Mouse (Mus musculus) heart, postnatal 14 days (tissue): ENCODE measurements around the gene Arhgap9. TPM values are rescaled to one million over a fixed set of nuclear protein-coding genes. Genes with fewer than 3 reads are reported as not detected.

ENCODE experiments used
- DNase-seq, 2 experiments: peaks; one replicate each; pipeline ENCODE4 v3.0.0; 2021 to 2022
- intact Hi-C: fragments of 180-260 bp; cut with DNase I; formaldehyde crosslinking; loops from one replicate; pipeline ENCODE4 v1.15.1; 2025
- total RNA-seq, 2 experiments: library from RNA; stranded (reverse); gene quantifications; 2 replicates each; pipeline ENCODE4 v1.2.3; 2021

Gene Arhgap9
- total RNA-seq, 2 experiments from 2014 or later: 3.1 to 4.5 TPM

DNA sequence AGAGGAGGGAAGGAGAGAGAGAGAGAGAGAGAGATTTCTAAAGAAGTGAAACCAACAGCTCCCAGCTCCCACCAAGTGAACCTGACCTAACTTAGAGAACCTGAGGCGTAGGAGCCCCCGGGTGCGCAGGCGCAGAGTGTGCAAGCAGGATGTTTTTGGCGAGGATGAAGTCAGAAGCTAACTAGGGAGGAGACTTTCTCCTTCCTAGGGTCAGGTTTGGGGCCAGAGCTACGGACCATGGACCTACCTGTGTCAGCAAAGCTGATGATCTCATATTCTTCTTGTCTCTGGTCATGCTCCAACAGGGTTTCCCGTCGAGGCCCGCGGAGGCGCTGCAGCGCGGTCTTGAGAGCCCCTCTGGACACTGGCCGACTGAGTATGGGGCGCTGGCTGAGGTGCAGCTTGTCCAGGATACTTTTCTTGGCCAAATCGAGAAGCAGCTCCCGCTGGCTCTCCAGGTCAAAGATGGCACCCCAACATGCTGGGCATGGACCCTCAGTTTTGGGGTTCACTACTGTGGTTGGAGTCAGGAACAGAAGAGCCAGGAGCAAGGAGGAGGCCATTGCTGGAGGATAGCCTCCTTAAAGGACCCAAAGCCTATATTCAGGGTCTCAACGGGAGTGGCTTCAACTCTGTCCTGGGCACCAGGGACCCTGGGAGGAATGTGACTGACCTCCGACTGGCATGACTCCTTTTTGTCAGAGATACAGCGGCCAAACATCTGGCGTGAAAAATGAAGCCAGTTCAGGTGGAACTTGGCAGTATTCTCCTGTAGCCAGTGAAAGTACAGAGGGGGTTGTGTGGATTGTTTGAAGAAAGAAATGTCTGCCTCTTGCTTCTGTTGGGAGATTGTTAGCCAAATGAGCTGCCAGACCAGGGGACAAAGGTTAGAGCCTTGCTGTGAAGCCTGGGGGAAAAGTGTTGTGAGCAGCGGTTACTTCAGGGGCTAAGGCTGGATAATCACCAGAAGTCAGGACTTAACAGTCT, 48.4 kb downstream of the Arhgap9 start, which contains the start of gene Inhbc:
Inhbc (minus strand) TSS at position 598 of the 987 bp plus-strand sequence.
- intact Hi-C loops: no loop called here
- no peak for DNase-seq

DNA sequence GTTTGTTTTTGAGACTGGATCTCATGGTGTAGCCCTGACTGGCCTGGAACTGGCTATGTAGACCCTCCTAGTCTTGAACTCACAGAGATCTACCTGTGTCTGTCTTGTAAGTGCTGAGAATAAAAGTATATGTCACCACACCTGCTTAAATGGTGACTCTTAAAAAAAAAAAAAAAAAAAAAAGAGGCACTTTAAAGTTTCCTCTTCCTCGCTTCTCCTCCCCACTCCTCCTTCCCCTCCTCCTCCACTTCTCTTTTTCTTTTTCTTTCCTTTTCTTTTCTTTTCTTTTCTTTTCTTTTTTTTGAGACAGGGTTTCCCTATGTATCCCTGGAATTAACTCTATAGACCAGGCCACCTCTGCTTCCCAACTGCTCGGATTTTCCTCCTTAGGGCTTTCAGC, 49.3 kb downstream of the Arhgap9 start:
- intact Hi-C loops: no loop called here
- no peak for DNase-seq

- no peak for DNase-seq
- intact Hi-C loops: no loop called here
Observed at GRCm38 (mm10) chr10:127377700-127378099, 55.9 kb downstream of the Arhgap9 start.

Other genes starting within 250 kb of the Arhgap9 start
- 10 to 100 TPM; 12.2 to 12.3 TPM for gene Agap2, start 246.7 kb upstream of the Arhgap9 start, total RNA-seq
- 10 to 100 TPM; 29.3 to 34.8 TPM for gene Os9, start 200.8 kb upstream of the Arhgap9 start, total RNA-seq
- 1 to 10 TPM; 2.9 to 3.8 TPM for gene B4galnt1, start 156.7 kb upstream of the Arhgap9 start, total RNA-seq
- gene Slc26a10, start 141.3 kb upstream of the Arhgap9 start, total RNA-seq: 10 to 100 TPM; 45.5 to 66.9 TPM
- 10 to 100 TPM; 17.0 to 17.9 TPM for gene Arhgef25, start 131.9 kb upstream of the Arhgap9 start, total RNA-seq
- 10 to 100 TPM; 36.1 to 43.4 TPM for gene Dtx3, start 126.2 kb upstream of the Arhgap9 start, total RNA-seq
- gene Pip4k2c, start 110.4 kb upstream of the Arhgap9 start, total RNA-seq: 10 to 100 TPM; 22.8 to 23.1 TPM
- gene Kif5a, start 58.6 kb upstream of the Arhgap9 start, total RNA-seq: under 1 TPM; 0.49 to 0.72 TPM
- gene Dctn2, start 55.6 kb upstream of the Arhgap9 start, total RNA-seq: 100 to 1,000 TPM; 146 to 151 TPM
- gene Mbd6, start 32.9 kb upstream of the Arhgap9 start, total RNA-seq: 10 to 100 TPM; 29.9 to 32.0 TPM
- gene Mars, start 10.2 kb upstream of the Arhgap9 start, total RNA-seq: 10 to 100 TPM; 39.2 to 45.9 TPM
- 1 to 10 TPM; 1.4 to 2.4 TPM for gene Gli1, start 20.0 kb downstream of the Arhgap9 start, total RNA-seq
- not detected for gene Inhbe, start 32.4 kb downstream of the Arhgap9 start, total RNA-seq
- not detected for gene Inhbc, start 48.5 kb downstream of the Arhgap9 start, total RNA-seq
- gene R3hdm2, start 58.4 kb downstream of the Arhgap9 start, total RNA-seq: 100 to 1,000 TPM; 115 to 120 TPM
- gene Stac3, start 179.7 kb downstream of the Arhgap9 start, total RNA-seq: 1 to 10 TPM in 1 of 2 experiments, under 1 TPM in 1; 0.88 to 2.1 TPM
- 10 to 100 TPM; 38.3 TPM for gene Ndufa4l2, start 193.0 kb downstream of the Arhgap9 start, total RNA-seq
- gene Shmt2, start 200.5 kb downstream of the Arhgap9 start, total RNA-seq: 10 to 100 TPM; 38.3 to 39.2 TPM
- 1 to 10 TPM; 1.1 TPM for gene Nxph4, start 212.6 kb downstream of the Arhgap9 start, total RNA-seq